Mouse (Mus musculus): Measurements from ENCODE around the gene Tenm4.

Gene Tenm4

DNA sequence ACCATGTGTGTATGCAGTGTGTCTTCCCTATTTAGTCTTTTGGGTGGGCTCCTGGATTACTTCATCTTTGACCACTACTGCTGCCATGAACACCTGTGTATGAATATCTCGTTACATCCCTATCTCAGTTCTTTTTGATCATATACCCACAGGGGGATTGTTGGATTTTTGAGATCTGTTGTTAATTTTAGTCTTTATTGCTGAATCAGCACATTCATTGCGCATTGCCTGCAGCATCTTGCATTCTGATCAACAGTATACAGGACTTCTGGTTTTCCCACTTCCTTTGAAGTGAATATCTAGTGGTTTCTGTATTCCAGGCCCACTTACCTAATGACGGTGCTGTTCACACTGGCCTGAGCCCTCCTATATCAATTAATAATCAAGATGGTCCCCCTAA, 295.7 kb downstream of the Tenm4 start:
- intact Hi-C loops (cut with DNase I): no loop called here

DNA sequence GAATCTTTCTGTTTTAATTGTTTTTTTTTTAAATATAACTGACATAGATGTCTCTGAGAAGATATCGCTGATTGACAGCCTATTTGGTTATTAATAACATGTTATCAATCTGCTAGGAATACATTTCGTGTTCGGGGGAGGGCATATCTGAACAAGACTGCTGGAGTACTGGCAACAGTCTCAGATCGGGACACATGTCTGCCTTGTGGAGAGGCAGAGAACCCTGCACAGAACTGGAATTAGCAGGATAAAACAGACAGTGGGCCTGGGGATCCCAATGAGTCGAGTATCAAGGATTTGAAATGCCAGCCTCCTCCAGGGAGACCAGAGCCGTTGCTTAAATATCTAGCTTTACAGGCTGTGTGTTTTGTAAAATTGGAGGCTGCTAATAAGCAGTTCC, 299.8 kb downstream of the Tenm4 start:
- intact Hi-C loops (cut with DNase I): no loop called here

DNA sequence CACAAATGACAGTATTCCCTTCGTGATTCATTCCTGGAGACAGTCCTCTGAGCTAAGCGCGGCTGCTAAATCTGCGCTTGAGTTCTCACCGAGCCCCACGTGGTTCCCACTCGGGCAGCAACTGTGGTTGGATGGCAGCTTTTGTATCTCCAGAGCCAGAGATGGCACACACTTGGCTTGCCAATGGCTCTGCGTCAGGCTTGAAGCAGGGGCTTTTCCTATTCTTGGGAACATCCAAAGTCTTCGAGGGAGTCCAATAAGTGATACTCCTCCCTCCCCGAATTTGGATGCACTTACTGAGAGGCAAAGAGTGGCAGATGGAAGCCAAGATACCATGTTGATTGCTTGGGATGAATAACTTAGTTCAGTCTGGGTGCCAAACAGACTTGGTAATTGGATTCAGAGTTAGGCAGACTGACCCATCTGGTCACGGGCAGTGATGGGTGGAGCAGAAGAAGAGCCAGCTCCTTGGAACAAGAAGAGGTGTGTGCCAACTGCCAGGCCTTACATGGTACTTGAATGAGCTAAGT, 303.6 kb downstream of the Tenm4 start:
- intact Hi-C loops (cut with DNase I): no loop called here

DNA sequence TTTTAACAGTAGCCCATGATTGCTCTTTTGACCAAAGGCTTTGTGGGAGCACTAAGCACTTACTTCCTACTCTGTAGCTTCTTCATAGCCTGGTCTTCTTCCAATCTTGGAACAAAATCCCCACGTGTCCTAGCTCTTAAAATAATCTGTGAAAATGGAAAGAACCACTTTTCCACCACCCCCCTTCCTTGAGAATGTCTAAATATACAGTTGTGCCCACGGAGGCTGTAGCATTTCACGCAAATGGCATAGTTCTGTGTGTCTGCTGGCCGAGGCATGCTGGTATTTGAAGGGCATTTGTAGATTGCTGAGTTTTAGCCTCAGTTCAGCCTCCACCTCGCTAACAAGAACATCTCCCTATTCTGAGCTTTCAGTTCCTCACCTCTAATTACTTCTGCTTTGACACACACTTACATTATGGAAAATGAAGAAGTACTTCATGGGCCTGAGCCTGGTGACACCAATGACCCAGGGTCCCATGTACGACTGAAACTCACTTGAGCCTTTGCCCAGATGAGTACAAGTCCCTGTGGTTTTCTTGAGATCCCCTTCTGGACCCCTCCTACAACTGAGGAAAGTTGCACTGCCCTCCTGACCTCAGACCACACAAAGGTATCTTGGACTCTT, 306.1 kb downstream of the Tenm4 start:
- intact Hi-C loops (cut with DNase I): no loop called here

DNA sequence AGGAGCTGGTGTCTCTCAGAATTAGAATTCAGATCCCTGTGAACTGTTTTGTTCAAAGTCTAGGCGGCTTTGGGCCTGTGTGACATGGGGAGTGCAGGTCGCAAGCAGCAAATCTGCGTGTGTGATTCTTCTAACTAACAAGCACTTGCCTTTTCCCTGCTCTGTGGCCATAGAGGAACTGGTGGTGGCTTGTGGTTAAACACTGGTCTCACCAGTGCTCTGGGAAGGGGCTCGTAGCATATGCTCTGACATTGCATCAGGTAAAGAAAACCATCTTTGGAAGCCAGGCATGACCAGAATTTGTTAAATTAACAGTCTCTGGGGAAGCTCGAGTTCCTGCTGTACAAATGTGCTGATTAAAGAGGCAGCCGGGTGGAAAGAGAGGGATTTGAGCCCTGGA, 308.1 kb downstream of the Tenm4 start:
- intact Hi-C loops (cut with DNase I): no loop called here

DNA sequence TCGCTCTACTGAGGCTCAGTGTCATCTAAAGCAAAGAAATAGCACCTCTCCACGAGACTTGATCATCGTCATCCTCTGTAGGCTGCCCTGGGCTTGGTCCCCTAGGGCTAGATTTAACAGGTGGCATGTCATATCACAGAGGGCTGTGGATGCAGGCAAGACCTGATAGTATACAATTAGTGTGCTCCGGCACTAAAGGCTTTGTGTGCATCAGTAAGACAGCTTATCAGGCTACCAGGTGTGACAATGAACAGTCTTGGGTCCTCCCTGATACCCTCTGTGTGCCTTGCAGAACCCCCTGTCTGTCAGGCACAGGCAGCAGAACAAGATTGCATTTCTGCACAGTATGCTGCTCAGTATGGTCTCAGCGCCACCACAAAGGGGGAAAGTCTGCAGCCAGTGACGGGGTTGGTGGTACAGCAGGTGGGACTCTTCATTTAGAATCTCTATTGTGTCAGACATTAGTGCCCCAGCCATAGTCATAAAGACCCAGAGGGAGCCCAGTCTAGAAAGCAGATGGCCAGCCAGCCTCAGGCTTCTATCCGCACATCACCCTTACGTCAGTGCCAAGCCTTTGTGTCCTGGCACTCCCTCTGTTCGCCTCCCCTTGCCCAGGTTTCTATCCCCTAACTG, 309.4 kb downstream of the Tenm4 start:
- intact Hi-C loops (cut with DNase I): no loop called here

DNA sequence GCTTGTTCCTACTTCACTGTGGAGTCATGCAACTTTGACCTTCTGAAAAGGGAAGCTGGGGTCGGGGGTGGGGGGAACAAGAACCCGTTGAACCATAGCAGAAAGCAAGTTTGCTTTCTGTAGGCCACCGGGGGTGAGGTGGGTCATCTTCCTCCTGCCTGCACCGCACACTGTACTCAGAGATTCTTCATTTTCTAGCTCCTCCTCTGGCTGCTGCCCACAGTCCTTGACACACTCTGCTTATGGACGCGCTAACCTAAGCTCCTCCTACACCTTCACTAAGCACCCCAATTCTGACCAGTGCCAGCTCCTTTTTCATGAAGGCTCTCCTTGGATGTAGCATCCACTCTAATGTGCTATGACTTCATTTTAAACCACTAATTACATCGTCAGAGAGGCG, 311.9 kb downstream of the Tenm4 start:
- intact Hi-C loops (cut with DNase I): no loop called here

DNA sequence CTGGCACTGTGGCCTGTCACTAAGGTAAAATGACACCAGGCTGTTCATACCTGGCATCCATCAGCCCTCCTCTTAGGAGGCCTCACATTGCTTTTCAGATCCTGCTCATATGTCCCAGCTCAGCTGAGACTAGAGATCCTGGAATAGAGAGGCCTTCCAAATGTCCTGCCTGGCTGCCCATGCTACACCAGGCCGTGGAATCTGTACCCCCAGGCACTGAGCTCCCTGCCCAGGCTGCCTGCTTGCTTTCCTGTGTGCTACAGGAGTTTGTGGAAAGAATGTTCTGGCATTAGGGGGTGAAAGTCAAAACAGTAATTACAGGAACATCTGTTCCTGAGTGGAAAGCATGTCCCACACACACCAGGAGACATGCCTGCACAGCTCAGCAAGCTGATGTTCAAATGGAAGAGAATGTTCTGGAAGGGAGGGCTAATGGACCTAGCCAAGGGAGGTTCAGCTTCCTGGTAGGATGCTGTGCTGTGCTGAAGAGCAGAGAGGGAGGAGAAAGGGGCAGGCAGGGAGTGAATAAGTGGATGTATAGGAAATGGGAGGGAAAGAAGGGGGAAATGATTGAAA, 313.0 kb downstream of the Tenm4 start:
- intact Hi-C loops (cut with DNase I): no loop called here

DNA sequence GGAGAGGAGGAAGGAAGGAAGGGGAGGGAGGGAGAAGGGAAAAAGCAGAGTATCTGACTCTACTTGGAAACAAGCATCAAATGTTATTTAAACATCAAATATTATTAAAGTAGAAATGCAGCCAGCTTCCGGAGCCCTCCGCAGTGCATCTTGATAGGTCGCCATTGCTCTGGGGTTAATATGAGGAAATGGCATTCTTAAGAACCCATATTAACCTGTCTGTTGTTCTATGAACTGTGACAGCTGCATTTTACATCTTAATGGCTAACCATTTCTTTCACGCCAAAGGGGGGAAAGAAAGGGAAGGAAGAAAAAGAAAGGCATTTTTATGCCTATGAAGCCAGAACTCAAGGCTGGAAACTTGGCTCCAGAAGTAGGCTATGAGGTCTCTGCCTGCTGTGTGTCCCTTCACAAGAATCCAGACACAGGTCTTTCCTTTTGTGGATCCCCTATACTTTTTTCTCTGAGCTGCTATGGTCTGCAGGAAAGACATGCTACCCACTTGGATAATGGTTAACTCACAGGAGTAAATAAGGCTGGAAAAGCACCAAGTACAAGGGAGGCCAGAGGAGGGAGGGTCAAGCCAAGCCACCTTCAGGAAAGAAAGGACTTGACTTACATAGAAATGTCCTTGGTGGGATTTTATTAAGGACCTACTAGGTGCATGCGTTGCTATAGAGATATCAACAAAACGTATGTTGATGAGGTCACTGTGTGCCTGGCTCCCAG, 318.5 kb downstream of the Tenm4 start:
- intact Hi-C loops (cut with DNase I): no loop called here

DNA sequence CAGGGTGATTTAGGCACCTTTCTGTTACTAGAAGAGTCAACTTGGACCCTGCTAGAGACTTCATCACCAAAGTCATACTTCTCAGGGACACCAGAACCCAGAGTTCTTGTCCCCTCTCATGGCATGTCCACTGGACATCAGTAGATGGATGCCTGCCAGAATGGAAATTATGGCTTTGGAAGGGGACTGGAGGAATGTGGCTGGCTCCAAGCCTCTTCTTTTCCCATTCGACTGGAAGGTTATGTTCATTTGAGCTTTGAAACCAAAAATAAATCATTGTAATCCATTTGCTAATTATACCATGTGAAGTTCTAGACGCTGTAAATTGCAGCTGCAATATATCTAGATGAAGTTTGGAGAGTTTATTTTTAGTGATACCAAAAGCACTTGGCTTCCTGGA, 320.9 kb downstream of the Tenm4 start:
- intact Hi-C loops (cut with DNase I): no loop called here

DNA sequence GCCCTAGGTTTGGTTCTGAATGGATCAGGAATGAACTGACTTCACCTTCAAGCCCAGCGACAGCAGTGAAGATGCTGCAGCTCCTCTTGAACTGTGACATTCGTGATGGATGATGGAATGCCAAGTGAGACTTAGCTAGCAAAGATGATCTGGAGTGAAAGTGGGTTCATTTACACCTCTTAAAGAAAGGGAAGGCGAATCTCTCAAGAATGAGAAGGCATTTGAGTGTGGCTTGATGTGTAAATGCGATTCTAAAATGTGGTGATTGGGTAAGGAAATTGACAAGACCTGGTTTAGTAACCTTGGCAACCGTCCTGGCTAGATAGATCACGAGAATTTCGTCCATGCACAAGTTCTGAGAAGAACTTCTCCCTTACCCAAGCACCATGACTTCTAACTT, 321.6 kb downstream of the Tenm4 start:
- intact Hi-C loops (cut with DNase I): no loop called here

DNA sequence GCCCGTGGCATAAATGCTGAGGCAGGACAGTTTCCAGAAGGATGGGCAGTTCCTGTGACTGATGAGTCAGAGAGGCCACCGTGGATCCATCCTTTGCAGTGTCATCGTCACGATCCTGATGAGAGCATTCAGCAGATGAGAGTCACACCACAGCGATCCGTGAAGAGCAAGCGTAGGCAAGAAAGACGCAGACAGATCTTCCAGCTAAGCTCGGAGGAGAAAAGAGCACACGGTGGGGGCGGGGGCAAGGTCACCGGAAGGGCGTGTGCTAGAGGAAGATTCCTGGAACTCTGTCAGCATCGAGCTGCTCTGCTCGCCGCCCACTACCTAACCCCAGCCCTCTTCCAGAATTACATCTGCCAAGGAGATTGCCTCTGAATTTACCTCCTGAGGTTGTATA, 323.0 kb downstream of the Tenm4 start:
- intact Hi-C loops (cut with DNase I): no loop called here

DNA sequence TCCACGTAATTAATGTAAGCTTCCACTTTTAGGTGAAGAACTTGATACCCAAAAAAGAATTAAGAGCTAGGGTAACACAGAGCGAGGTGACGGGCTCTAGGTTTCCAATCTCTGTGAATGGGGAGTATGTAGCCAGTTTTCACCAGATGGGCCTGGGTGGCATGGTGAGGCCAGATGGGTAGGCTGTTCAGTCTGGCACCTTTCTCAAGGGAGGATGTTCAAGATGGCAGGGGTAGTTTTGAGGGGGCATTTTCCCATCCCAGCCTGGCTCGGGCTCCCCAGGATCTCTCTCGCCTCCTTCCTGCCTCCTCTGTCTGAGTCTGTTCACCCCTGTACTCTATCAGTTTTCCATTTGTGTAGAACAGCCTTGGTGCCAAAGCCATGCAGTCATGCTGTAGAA, 329.1 kb downstream of the Tenm4 start:
- intact Hi-C loops (cut with DNase I): no loop called here

DNA sequence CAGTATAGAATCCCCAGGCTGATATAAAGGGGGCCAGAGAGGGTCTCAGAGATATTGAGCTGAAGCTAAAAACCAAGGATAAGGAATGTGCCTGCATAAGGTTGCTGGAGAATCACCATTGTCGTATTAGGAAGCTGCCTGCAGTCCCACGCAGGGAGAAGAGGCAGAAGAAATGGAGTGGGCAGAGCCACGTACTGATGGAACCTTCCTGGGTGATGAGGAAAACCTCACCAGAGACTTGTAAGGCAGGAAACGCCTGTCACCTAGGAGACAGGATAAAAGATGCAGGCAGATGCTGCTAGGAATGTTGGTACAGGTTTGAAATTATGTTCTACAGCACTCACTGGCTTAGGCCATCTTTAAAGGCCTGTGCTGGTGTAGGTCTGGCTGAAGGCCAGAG, 329.8 kb downstream of the Tenm4 start:
- intact Hi-C loops (cut with DNase I): no loop called here

DNA sequence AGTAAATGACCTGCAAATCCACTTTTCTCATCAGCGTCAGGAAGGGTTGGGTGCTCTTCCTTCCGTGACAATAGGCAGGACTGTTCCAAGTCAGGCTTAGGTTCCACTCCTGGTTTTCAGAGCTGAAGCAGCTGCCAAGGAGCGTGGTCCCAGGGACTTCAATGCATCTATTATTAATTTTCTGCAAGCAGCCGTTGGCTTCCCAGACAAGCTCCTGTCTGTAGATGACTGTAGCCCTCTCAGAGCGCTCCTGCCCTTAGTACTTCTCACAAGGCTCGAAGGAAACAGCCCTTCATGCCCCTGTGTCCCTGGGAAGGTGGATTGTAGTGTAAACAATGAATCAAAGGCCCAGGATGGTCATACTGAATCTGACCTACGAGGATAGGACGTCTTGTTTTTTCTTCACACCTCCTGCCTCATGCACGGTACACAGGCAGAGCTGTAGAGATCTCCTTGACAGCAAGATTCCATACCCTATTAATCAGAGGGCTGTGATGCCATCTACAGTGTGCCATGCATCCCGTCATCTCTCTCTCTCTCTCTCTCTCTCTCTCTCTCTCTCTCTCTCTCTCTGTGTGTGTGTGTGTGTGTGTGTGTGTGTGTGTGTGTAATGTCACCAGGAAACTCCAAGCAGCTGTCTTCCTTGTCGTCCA, 331.4 kb downstream of the Tenm4 start:
- intact Hi-C loops (cut with DNase I): no loop called here

DNA sequence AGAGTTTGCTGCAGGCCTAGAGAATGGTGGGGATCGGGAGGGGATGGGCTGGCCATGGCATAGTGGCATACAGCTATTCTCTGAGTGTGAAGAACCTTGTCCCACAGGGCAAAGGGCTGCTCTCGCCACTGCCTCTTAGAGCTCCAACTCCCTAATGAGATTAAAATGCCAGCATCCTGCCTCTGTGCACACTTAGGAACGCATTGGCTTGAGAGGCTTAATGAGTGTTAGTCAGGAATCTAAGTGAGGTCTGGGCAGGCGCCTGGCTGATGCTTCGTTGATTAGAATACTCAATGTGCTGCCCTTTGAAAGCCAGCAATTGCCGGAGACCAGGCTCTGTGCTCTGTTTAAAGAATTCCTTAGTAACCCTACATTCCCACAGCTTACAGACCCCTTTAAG, 334.5 kb downstream of the Tenm4 start:
- intact Hi-C loops (cut with DNase I): no loop called here

DNA sequence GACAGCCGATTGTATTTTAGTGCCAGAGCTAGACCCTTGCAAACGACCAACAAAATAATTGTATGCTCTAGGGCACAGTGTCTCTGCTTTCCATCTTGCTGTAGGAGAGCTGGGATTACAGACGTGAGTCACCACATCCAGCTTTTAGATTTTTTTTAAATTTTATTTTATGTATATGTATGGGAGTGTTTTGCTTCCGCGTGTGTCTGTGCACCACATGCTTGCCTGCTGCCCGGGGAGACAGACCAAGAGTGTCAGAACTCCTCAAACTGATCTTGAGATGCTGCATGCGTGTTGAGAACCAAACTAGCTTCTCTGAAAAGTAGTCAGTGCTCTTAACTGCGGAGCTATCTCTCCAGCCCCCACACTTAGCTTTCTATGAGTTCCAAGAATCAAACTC, 336.0 kb downstream of the Tenm4 start:
- intact Hi-C loops (cut with DNase I): no loop called here

DNA sequence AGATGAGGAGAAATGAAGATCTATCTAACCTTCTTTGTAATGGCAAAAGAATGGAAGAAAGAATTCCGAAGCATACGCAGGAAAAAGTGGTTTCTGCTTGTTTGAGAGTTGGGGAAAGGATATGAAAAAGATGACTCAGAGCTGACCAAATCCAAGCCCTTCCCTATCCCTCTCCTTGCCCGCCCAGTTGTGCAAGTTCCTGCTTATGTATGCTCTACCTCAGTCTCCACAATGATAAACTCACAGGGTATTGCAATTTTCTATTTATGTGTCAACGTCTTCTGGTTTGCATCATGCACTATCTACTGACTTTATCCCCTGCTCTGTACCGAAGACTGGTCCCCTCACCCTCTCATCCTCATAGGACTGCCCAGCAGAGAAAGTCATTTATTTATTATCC, 339.4 kb downstream of the Tenm4 start:
- intact Hi-C loops (cut with DNase I): no loop called here

DNA sequence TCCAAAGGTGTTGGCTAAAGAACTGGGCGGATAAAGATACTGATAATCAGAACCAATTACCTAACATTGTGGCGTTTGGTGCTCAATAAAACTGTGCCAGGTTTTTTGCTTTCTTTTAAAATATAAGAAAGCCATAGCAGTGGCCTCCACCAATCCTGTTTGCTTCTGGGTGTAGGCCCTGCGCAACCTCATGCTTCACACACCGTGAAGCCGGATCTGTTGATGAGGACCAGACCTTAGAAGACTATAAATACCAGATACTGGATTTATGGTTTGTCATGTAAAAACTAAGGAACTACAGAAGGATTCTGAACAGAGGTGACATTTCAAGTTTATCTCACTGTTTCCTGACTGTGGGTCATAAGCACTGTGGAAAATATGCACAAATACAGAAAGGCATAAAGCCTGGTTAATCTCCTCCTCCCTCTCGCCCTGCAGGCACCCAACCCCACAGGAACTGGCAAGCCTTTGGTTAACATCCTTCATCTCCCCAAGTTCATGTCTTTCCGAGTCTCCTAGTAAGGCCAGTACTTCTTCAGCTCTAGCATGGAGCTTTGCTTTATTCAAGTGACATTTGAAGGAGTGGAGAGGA, 340.1 kb downstream of the Tenm4 start:
- intact Hi-C loops (cut with DNase I): no loop called here

DNA sequence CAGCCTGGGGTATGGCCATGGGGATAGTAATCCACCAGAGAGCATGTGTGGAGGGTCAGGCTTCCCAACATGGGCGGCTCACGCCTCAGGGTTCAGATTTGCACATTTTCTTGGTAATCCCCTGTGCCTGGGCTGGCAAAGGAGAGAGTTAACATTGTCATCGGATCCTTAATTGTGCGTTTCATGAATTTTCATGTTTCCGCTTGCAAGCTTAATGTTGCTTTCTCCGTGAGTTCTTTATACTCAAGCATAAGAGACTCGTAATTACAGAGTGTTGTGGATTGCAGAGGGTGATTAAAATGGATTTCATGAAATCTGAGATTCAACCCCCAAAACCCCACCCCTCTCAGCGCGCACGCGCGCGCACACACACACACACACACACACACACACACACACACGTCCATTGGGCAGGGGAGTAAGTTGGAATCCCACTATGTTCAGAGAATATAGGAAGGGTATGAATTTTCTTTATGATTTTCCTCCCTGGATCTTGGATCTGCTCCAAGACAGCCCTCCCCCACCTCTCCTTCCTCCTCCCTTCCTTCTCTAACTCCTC, 341.0 kb downstream of the Tenm4 start:
- intact Hi-C loops (cut with DNase I): no loop called here

DNA sequence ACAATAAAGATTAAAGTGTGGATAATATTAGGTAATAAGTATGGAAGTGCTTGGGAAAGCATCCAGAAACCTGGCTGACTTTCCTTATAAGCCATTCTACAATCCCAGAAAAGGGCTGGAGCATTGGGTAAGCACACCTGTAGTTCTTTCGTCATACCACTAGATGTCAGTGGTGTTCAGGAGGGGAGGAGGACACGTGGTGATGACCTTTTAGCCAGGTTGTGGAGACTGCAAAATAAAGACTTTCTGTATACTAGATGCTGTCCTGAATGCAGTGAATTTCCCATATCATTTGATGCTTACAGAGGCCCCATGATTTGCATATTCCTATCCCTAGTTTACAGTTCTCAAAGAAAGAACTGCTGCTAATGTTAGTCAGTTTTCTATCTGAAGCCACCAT, 348.2 kb downstream of the Tenm4 start:
- intact Hi-C loops (cut with DNase I): loop anchor here (1.0 kb wide), 1 partner anchor 396 kb away; no protein-coding TSS in a partner anchor
